Mouse (Mus musculus): ENCODE measurements around the gene Gm47995.

DNA sequence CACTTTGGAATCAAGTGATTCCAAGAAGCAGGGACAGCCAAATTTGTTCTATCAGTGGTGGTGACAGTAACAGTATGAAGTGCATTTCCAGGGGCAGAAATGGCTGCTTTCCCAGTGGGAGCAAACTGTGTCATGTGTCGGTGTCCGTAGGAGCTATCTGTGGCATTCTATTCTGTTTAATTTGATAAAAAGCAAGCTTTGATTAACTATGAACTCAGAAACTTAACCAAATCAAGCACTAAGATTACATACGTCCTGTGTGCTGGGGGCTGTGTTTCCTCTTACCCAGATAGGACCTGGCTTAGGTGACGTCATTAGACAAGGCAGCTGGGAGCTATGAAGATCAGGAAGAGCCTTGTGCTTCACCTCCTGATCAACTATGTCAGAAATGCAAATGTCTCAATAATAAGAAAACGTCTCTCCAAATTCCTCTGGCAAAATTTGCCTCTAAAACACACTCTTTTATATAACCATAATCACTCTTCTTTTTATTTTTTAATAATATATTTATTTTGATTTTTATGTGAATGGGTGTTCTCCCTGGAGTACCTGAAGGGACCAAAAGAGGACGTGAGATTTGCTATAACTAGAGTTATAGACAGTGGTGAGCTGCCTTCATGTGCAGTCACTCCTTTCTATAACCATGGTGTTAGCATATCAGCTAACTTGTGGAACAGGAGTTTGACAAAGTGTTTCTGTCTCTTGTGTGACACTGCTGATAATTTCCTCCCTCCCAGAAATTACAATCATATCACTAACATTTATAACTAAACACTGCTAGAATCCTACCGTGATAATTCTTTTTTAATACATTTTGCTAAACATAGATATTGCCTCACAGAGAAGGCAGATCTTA is 41.2 kb upstream of the Gm47995 start:
- no peak for TF ChIP-seq GATA1 (IDR thresholded peaks at IDR 0.05; ENCODE audit: borderline replicate concordance, low read length)
- TF ChIP-seq CTCF (IDR thresholded peaks at IDR 0.05; ENCODE audit: low read depth, low read length) = no peak
- no peak for TF ChIP-seq TAL1 (conservative IDR thresholded peaks at IDR 0.05; ENCODE audit: low read depth, low read length)

Data from G1E (cell line).